Mouse (Mus musculus): Measurements from ENCODE around the gene Ank. TPM values are rescaled to one million over a fixed set of nuclear protein-coding genes. Genes with fewer than 3 reads are reported as not detected.
A peak's percentile ranks its signal among the peaks of the same experiment; 100 is the strongest.

The Ank gene
- polyA plus RNA-seq, 1 experiment from 2014 or later = 23.3 TPM

- Histone ChIP-seq H3K27ac (replicated peaks) (no peak overlapping the region; the same call in 1 of the 2 replicates), H3K4me3 (replicated peaks) (no peak overlapping the region), H3K36me3 (peaks cover 6% of the 10 kb centered on the region; the same call in 1 of the 2 replicates), H3K4me1 (peaks cover 17% of the 10 kb centered on the region), H3K9me3 (replicated peaks) (no peaks in the 10 kb centered on the region), H3K9ac (no peak overlapping the region), H3K27me3 (no peaks in the 10 kb centered on the region), H3K4me2 (replicated peaks) (no peak overlapping the region)
- 77% methylated on average over 6 of the region's 6 CpGs for WGBS
- 0 out of 2 replicates have a peak, but pooled peaks have one; percentile 4 for ATAC-seq (ENCODE audit: insufficient number of reproducible peaks, low FRiP score, low TSS enrichment, low read depth)
Observed at GRCm38 (mm10) chr15:27578918-27579317, 112.4 kb downstream of the Ank start.

GRCm38 (mm10) chr15:27579853-27580252 is 113.4 kb downstream of the Ank start:
- H3K4me3 ChIP-seq (replicated peaks) = no peak overlapping the region
- H3K9ac ChIP-seq = no peak overlapping the region
- WGBS = 74% methylated on average over 2 of the region's 2 CpGs
- no peaks in the 10 kb centered on the region for H3K9me3 ChIP-seq (replicated peaks)
- H3K4me2 ChIP-seq (replicated peaks) = no peak overlapping the region
- H3K27me3 ChIP-seq = no peaks in the 10 kb centered on the region
- no peak overlapping the region for H3K27ac ChIP-seq (replicated peaks)
- H3K36me3 ChIP-seq = peaks cover 6% of the 10 kb centered on the region; the same call in 1 of the 2 replicates
- peaks cover 17% of the 10 kb centered on the region for H3K4me1 ChIP-seq
- ATAC-seq (ENCODE audit: insufficient number of reproducible peaks, low FRiP score, low TSS enrichment, low read depth) = no peak

- Histone ChIP-seq H3K9ac (no peak overlapping the region), H3K27ac (replicated peaks) (no peak overlapping the region), H3K9me3 (replicated peaks) (no peaks in the 10 kb centered on the region), H3K27me3 (no peaks in the 10 kb centered on the region), H3K4me3 (replicated peaks) (no peak overlapping the region), H3K4me1 (peaks cover 11% of the 10 kb centered on the region), H3K4me2 (replicated peaks) (no peak overlapping the region), H3K36me3 (peaks cover 6% of the 10 kb centered on the region; the same call in 1 of the 2 replicates)
- no peak for ATAC-seq (ENCODE audit: insufficient number of reproducible peaks, low FRiP score, low TSS enrichment, low read depth)
- 59% methylated on average over 2 of the region's 2 CpGs for WGBS
Observed at GRCm38 (mm10) chr15:27580771-27581170, 114.3 kb downstream of the Ank start.

- H3K4me3 ChIP-seq (replicated peaks) = no peak overlapping the region
Observed at GRCm38 (mm10) chr15:27581640-27582039, 115.2 kb downstream of the Ank start.

GRCm38 (mm10) chr15:27582428-27582827 is 116.0 kb downstream of the Ank start:
- Histone ChIP-seq H3K36me3 (peaks cover 6% of the 10 kb centered on the region; the same call in 1 of the 2 replicates), H3K4me2 (replicated peaks) (no peak overlapping the region), H3K27ac (replicated peaks) (no peak overlapping the region), H3K4me1 (0 out of 2 replicates have a peak, but pooled peaks cover 5% of the 10 kb centered on the region), H3K9me3 (replicated peaks) (no peaks in the 10 kb centered on the region), H3K27me3 (no peaks in the 10 kb centered on the region), H3K9ac (no peak overlapping the region), H3K4me3 (replicated peaks) (no peak overlapping the region)
- 96% methylated on average over 3 of the region's 3 CpGs for WGBS
- no peak for ATAC-seq (ENCODE audit: insufficient number of reproducible peaks, low FRiP score, low TSS enrichment, low read depth)

More at GRCm38 (mm10) chr15:27581640-27582039, 115.2 kb downstream of the Ank start:
- 59% methylated on average over 3 of the region's 3 CpGs for WGBS
- Histone ChIP-seq H3K4me1 (0 out of 2 replicates have a peak, but pooled peaks cover 5% of the 10 kb centered on the region), H3K36me3 (peaks cover 6% of the 10 kb centered on the region; the same call in 1 of the 2 replicates), H3K9ac (no peak overlapping the region), H3K9me3 (replicated peaks) (no peaks in the 10 kb centered on the region), H3K4me2 (replicated peaks) (no peak overlapping the region), H3K27ac (replicated peaks) (no peak overlapping the region), H3K27me3 (no peaks in the 10 kb centered on the region)
- no peak for ATAC-seq (ENCODE audit: insufficient number of reproducible peaks, low FRiP score, low TSS enrichment, low read depth)

- H3K27me3 ChIP-seq = no peaks in the 10 kb centered on the region
- H3K9ac ChIP-seq = no peak overlapping the region
- no peak overlapping the region for H3K4me3 ChIP-seq (replicated peaks)
- H3K4me2 ChIP-seq (replicated peaks) = no peak overlapping the region
- peaks cover 6% of the 10 kb centered on the region; the same call in 1 of the 2 replicates for H3K36me3 ChIP-seq
- 0 out of 2 replicates have a peak, but pooled peaks cover 2% of the 10 kb centered on the region for H3K4me1 ChIP-seq
- 75% methylated on average over 4 of the region's 4 CpGs for WGBS
- no peaks in the 10 kb centered on the region for H3K9me3 ChIP-seq (replicated peaks)
- no peak for ATAC-seq (ENCODE audit: insufficient number of reproducible peaks, low FRiP score, low TSS enrichment, low read depth)
- H3K27ac ChIP-seq (replicated peaks) = no peak overlapping the region
Observed at GRCm38 (mm10) chr15:27583042-27583441, 116.6 kb downstream of the Ank start.

GRCm38 (mm10) chr15:27583620-27584019 is 117.1 kb downstream of the Ank start:
- Histone ChIP-seq H3K4me1 (no peaks in the 10 kb centered on the region), H3K27ac (replicated peaks) (no peak overlapping the region), H3K9ac (no peak overlapping the region), H3K4me2 (replicated peaks) (no peak overlapping the region), H3K36me3 (peaks cover 6% of the 10 kb centered on the region; the same call in 1 of the 2 replicates), H3K4me3 (replicated peaks) (no peak overlapping the region), H3K27me3 (no peaks in the 10 kb centered on the region), H3K9me3 (replicated peaks) (no peaks in the 10 kb centered on the region)
- WGBS = 93% methylated on average over 6 of the region's 6 CpGs
- no peak for ATAC-seq (ENCODE audit: insufficient number of reproducible peaks, low FRiP score, low TSS enrichment, low read depth)

- no peaks in the 10 kb centered on the region for H3K9me3 ChIP-seq (replicated peaks)
- peaks cover 16% of the 10 kb centered on the region for H3K36me3 ChIP-seq
- WGBS = 80% methylated on average over 4 of the region's 4 CpGs
- H3K4me3 ChIP-seq (replicated peaks) = no peak overlapping the region
- no peak overlapping the region for H3K9ac ChIP-seq
- no peak overlapping the region for H3K27ac ChIP-seq (replicated peaks)
- no peaks in the 10 kb centered on the region for H3K27me3 ChIP-seq
- no peaks in the 10 kb centered on the region for H3K4me1 ChIP-seq
- no peak for ATAC-seq (ENCODE audit: insufficient number of reproducible peaks, low FRiP score, low TSS enrichment, low read depth)
- no peak overlapping the region for H3K4me2 ChIP-seq (replicated peaks)
Observed at GRCm38 (mm10) chr15:27585466-27586092, 119.1 kb downstream of the Ank start.

GRCm38 (mm10) chr15:27586093-27586480 is 119.6 kb downstream of the Ank start:
- ATAC-seq (ENCODE audit: insufficient number of reproducible peaks, low FRiP score, low TSS enrichment, low read depth) = no peak
- H3K4me2 ChIP-seq (replicated peaks) = no peak overlapping the region
- no peaks in the 10 kb centered on the region for H3K9me3 ChIP-seq (replicated peaks)
- H3K36me3 ChIP-seq = peaks cover 21% of the 10 kb centered on the region
- no peak overlapping the region for H3K9ac ChIP-seq
- no peak overlapping the region for H3K27ac ChIP-seq (replicated peaks)
- no peaks in the 10 kb centered on the region for H3K4me1 ChIP-seq
- no peaks in the 10 kb centered on the region for H3K27me3 ChIP-seq
- WGBS = 83% methylated on average over 5 of the region's 5 CpGs
- no peak overlapping the region for H3K4me3 ChIP-seq (replicated peaks)

- Histone ChIP-seq H3K9me3 (replicated peaks) (no peaks in the 10 kb centered on the region), H3K36me3 (peaks cover 28% of the 10 kb centered on the region), H3K9ac (no peak overlapping the region), H3K4me3 (replicated peaks) (no peak overlapping the region), H3K27me3 (no peaks in the 10 kb centered on the region), H3K27ac (replicated peaks) (no peak overlapping the region), H3K4me2 (replicated peaks) (no peak overlapping the region), H3K4me1 (no peaks in the 10 kb centered on the region)
- no peak for ATAC-seq (ENCODE audit: insufficient number of reproducible peaks, low FRiP score, low TSS enrichment, low read depth)
- WGBS = 76% methylated on average over 14 of the region's 14 CpGs
Observed at GRCm38 (mm10) chr15:27588087-27588826, 121.8 kb downstream of the Ank start.

- no peak for ATAC-seq (ENCODE audit: insufficient number of reproducible peaks, low FRiP score, low TSS enrichment, low read depth)
- no peak overlapping the region for H3K9ac ChIP-seq
- WGBS = 95% methylated on average over 9 of the region's 9 CpGs
Observed at GRCm38 (mm10) chr15:27590812-27591211, 124.3 kb downstream of the Ank start.

More at GRCm38 (mm10) chr15:27590812-27591211, 124.3 kb downstream of the Ank start:
- Histone ChIP-seq H3K4me3 (replicated peaks) (no peak overlapping the region), H3K4me1 (peaks cover 7% of the 10 kb centered on the region), H3K27me3 (no peaks in the 10 kb centered on the region), H3K4me2 (replicated peaks) (no peak overlapping the region), H3K27ac (replicated peaks) (no peak overlapping the region), H3K9me3 (replicated peaks) (no peaks in the 10 kb centered on the region), H3K36me3 (peaks cover 35% of the 10 kb centered on the region)
